Mouse (Mus musculus): Measurements from ENCODE around the gene Slc4a11.

- no peak for TF ChIP-seq POLR2A (IDR thresholded peaks at IDR 0.05; ENCODE audit: low read depth, low read length)
- TF ChIP-seq CTCF (IDR thresholded peaks at IDR 0.05; ENCODE audit: borderline replicate concordance, insufficient read depth, low read length) = no peak
Measured at GRCm38 (mm10) chr2:130696700-130697152, 593 bp downstream of the Slc4a11 start.

All from embryonic fibroblast, embryonic 13.5 days (primary cell).